In the genomic region with DNA sequence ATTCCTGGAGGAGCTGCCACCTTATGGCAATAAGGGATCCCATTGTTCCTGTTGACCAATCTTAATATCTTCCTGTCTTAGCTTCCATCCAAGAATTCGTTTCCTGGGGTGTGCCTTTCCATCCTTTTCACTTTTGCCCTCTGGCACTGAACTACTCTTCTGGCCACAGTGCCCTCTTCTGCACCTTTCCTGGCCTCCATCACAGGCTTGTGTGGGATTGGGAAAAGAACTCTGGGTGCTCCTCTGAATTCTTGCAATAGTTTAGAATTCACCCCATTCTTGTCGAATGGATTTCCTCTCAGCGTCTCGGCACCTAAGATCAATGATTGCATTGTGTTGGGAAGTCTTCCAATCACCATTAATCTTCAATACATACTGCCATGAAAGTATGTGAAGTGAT, we compare ENCODE assay signal across 10 mouse cellular contexts. TPM values are rescaled to one million over a fixed set of nuclear protein-coding genes. Genes with fewer than 3 reads are reported as not detected.
DNase-seq lines count a peak whose midpoint lies in the region; ATAC-seq and TF ChIP-seq lines count a peak whose summit lies in the region.
"Had no signal": no experiment of that assay in that cellular context is flagged by ENCODE, and none has a peak within 500 bp of the region (broad histone marks: within the 10 kb centered on the region; RNA-seq: fewer than 3 reads in every experiment).

No protein-coding gene starts in this region.

- 0 out of 2 replicates have a peak overlapping the region, but pooled peaks have one; percentile 60 for H3K9ac ChIP-seq in kidney, embryonic 14.5 days (ENCODE audit: low read depth, low read length)
- peak overlapping the region; percentile 80; the same call in 1 of the 2 replicates for H3K9ac ChIP-seq in embryonic facial prominence, embryonic 14.5 days (ENCODE audit: low read depth, low read length)
- H3K9ac ChIP-seq in intestine, embryonic 16.5 days (ENCODE audit: low read depth, low read length) = peak overlapping the region; percentile 90; the same call in 1 of the 2 replicates
- H3K9ac ChIP-seq in midbrain, postnatal 0 days (replicated peaks; ENCODE audit: low read length, poor library complexity, severe bottlenecking) = no peak overlapping the region

- H3K36me3 ChIP-seq in kidney, embryonic 14.5 days (ENCODE audit: control insufficient read depth, insufficient read depth, low read length) = no peaks in the 10 kb centered on the region
- H3K36me3 ChIP-seq in kidney, adult 2 months (ENCODE audit: control insufficient read depth, insufficient read depth, low read length) = no peaks in the 10 kb centered on the region
- H3K36me3 ChIP-seq in embryonic facial prominence, embryonic 14.5 days (ENCODE audit: control insufficient read depth, insufficient read depth, low read length) = no peaks in the 10 kb centered on the region
- H3K36me3 ChIP-seq in intestine, embryonic 16.5 days (ENCODE audit: control insufficient read depth, insufficient read depth, low read length) = no peaks in the 10 kb centered on the region
- no peaks in the 10 kb centered on the region for H3K36me3 ChIP-seq in midbrain, postnatal 0 days (ENCODE audit: insufficient read depth, low read length)

- TF ChIP-seq POLR2A in kidney, adult 2 months (IDR thresholded peaks at IDR 0.05; ENCODE audit: low read depth, low read length) = no peak

- ATAC-seq in kidney, embryonic 14.5 days (ENCODE audit: low FRiP score, low TSS enrichment) = no peak
- no peak for ATAC-seq in embryonic facial prominence, embryonic 14.5 days (ENCODE audit: low read depth)
- no peak for ATAC-seq in intestine, embryonic 16.5 days
- no peak for ATAC-seq in midbrain, postnatal 0 days (ENCODE audit: low FRiP score)

- peak overlapping the region; percentile 62; the same call in 1 of the 2 replicates for H3K4me3 ChIP-seq in kidney, embryonic 14.5 days (ENCODE audit: low read length)
- H3K4me3 ChIP-seq in kidney, adult 2 months (ENCODE audit: insufficient read depth, low read depth, low read length) = no peak overlapping the region
- peak overlapping the region; percentile 64 for H3K4me3 ChIP-seq in embryonic facial prominence, embryonic 14.5 days (ENCODE audit: low read depth, low read length)
- H3K4me3 ChIP-seq in intestine, embryonic 16.5 days (ENCODE audit: low read length) = peak overlapping the region; percentile 96
- H3K4me3 ChIP-seq in midbrain, postnatal 0 days (ENCODE audit: low read depth, low read length) = peak overlapping the region; percentile 87; the same call in 1 of the 2 replicates

- no peak for DNase-seq in kidney, adult 2 months
- no peak for DNase-seq in embryonic facial prominence, embryonic 14.5 days (ENCODE audit: low spot score)
- DNase-seq in midbrain, postnatal 0 days (ENCODE audit: low spot score) = no peak
- DNase-seq in adrenal gland, postnatal 10 days = no peak
- DNase-seq in adrenal gland, postnatal 25 days = no peak
- no peak for DNase-seq in urinary bladder, postnatal 4 days (ENCODE audit: low spot score in 2 of 2)

- TF ChIP-seq CTCF in kidney, adult 2 months (conservative IDR thresholded peaks at IDR 0.05; ENCODE audit: insufficient read depth, insufficient read length, low read depth, low read length) = no peak
- no peak for TF ChIP-seq CTCF in midbrain, postnatal 0 days (IDR thresholded peaks at IDR 0.05)

- H3K27me3 ChIP-seq in kidney, embryonic 14.5 days (ENCODE audit: control insufficient read depth, insufficient read depth, low read length) = no peaks in the 10 kb centered on the region
- H3K27me3 ChIP-seq in kidney, adult 2 months (replicated peaks; ENCODE audit: control insufficient read depth, insufficient read depth, low read length) = no peaks in the 10 kb centered on the region
- H3K27me3 ChIP-seq in embryonic facial prominence, embryonic 14.5 days (replicated peaks; ENCODE audit: control insufficient read depth, insufficient read depth, low read length) = no peaks in the 10 kb centered on the region
- H3K27me3 ChIP-seq in intestine, embryonic 16.5 days (replicated peaks; ENCODE audit: control insufficient read depth, insufficient read depth, low read length) = no peaks in the 10 kb centered on the region
- H3K27me3 ChIP-seq in midbrain, postnatal 0 days (ENCODE audit: insufficient read depth, low read length) = no peaks in the 10 kb centered on the region

- WGBS in kidney, embryonic 14.5 days = 32% methylated on average over 4 of the region's 4 CpGs
- 32% methylated on average over 4 of the region's 4 CpGs for WGBS in kidney, adult 2 months
- WGBS in embryonic facial prominence, embryonic 14.5 days = 25% methylated on average over 4 of the region's 4 CpGs
- WGBS in intestine, embryonic 16.5 days = 33% methylated on average over 4 of the region's 4 CpGs
- WGBS in midbrain, postnatal 0 days = 44% methylated on average over 4 of the region's 4 CpGs

- peak overlapping the region; percentile 60 for H3K4me2 ChIP-seq in kidney, embryonic 14.5 days (replicated peaks; ENCODE audit: low read depth, low read length)
- H3K4me2 ChIP-seq in embryonic facial prominence, embryonic 14.5 days (ENCODE audit: low read depth, low read length) = peak overlapping the region; percentile 74
- H3K4me2 ChIP-seq in intestine, embryonic 16.5 days (ENCODE audit: low read depth, low read length) = peak overlapping the region; percentile 82
- H3K4me2 ChIP-seq in midbrain, postnatal 0 days (ENCODE audit: low read depth, low read length, poor library complexity, severe bottlenecking) = peak overlapping the region; percentile 77

- no peaks in the 10 kb centered on the region for H3K9me3 ChIP-seq in kidney, embryonic 14.5 days (ENCODE audit: control insufficient read depth, low read length)
- H3K9me3 ChIP-seq in embryonic facial prominence, embryonic 14.5 days (ENCODE audit: control insufficient read depth, low read length) = no peaks in the 10 kb centered on the region
- no peaks in the 10 kb centered on the region for H3K9me3 ChIP-seq in intestine, embryonic 16.5 days (ENCODE audit: control insufficient read depth, low read length)
- H3K9me3 ChIP-seq in midbrain, postnatal 0 days (ENCODE audit: low read length) = no peaks in the 10 kb centered on the region

- H3K4me1 ChIP-seq in kidney, embryonic 14.5 days (ENCODE audit: control insufficient read depth, insufficient read depth, low read length) = peaks cover 14% of the 10 kb centered on the region
- H3K4me1 ChIP-seq in kidney, adult 2 months (ENCODE audit: control insufficient read depth, insufficient read depth, low read length) = peaks cover 3% of the 10 kb centered on the region; the same call in 1 of the 2 replicates
- peaks cover 18% of the 10 kb centered on the region for H3K4me1 ChIP-seq in embryonic facial prominence, embryonic 14.5 days (ENCODE audit: control insufficient read depth, insufficient read depth, low read length)
- H3K4me1 ChIP-seq in intestine, embryonic 16.5 days (ENCODE audit: control insufficient read depth, insufficient read depth, low read length) = peaks cover 11% of the 10 kb centered on the region
- peaks cover 3% of the 10 kb centered on the region; the same call in 1 of the 2 replicates for H3K4me1 ChIP-seq in midbrain, postnatal 0 days (ENCODE audit: insufficient read depth, low read length)

- H3K27ac ChIP-seq in kidney, embryonic 14.5 days (ENCODE audit: low read depth, low read length) = no peak overlapping the region
- H3K27ac ChIP-seq in kidney, adult 2 months (ENCODE audit: insufficient read depth, low read depth, low read length) = no peak overlapping the region
- H3K27ac ChIP-seq in embryonic facial prominence, embryonic 14.5 days (replicated peaks; ENCODE audit: low read depth, low read length) = peak overlapping the region; percentile 87; the same call in 1 of the 2 replicates
- peak overlapping the region; percentile 92; the same call in 1 of the 2 replicates for H3K27ac ChIP-seq in intestine, embryonic 16.5 days (ENCODE audit: low read length)
- H3K27ac ChIP-seq in midbrain, postnatal 0 days (ENCODE audit: low read depth, low read length) = no peak overlapping the region; the same call in 1 of the 2 replicates

RNA-seq across cellular contexts. Expression of a gene that starts 11.3 kb away (rescaled TPM):
- polyA plus RNA-seq in kidney, embryonic 14.5 days (2014; fragmentation: Nextera tagmentation; extraction: Ambion mirVana) = not detected in 2 replicates
- polyA plus RNA-seq in kidney, adult 2 months (2012; rRNA removed) = not detected in 2 replicates
- polyA plus RNA-seq in embryonic facial prominence, embryonic 14.5 days (2014; fragmentation: Nextera tagmentation; extraction: Ambion mirVana) = not detected in 2 replicates
- polyA plus RNA-seq in intestine, embryonic 16.5 days (2015; fragmentation: Nextera tagmentation; extraction: Ambion mirVana) = 0.17 TPM in 1 of 2 replicates, not detected in the other
- not detected in 2 replicates for total RNA-seq in midbrain, postnatal 0 days (2014; rRNA removed)
- 0.16 TPM in 1 of 2 replicates, not detected in the other for polyA plus RNA-seq in midbrain, postnatal 0 days (2015; fragmentation: Nextera tagmentation; extraction: Ambion mirVana)
- total RNA-seq in adrenal gland, postnatal 10 days (2021) = not detected
- total RNA-seq in adrenal gland, postnatal 25 days (2021) = not detected in 2 replicates
- total RNA-seq: layer of hippocampus, postnatal 36 days had no signal
- polyA plus RNA-seq: cortical plate, adult 2 months had no signal

RNA-seq across cellular contexts. Expression of a gene that starts 49.1 kb away (rescaled TPM):
- polyA plus RNA-seq in kidney, embryonic 14.5 days (2014; fragmentation: Nextera tagmentation; extraction: Ambion mirVana) = 11.9 and 18.1 TPM in 2 replicates
- polyA plus RNA-seq in kidney, adult 2 months (2012; rRNA removed) = 38.5 and 41.9 TPM in 2 replicates
- polyA plus RNA-seq in embryonic facial prominence, embryonic 14.5 days (2014; fragmentation: Nextera tagmentation; extraction: Ambion mirVana) = 17.4 and 20.5 TPM in 2 replicates
- 8.3 and 8.5 TPM in 2 replicates for polyA plus RNA-seq in intestine, embryonic 16.5 days (2015; fragmentation: Nextera tagmentation; extraction: Ambion mirVana)
- 123 and 139 TPM in 2 replicates for total RNA-seq in midbrain, postnatal 0 days (2014; rRNA removed)
- polyA plus RNA-seq in midbrain, postnatal 0 days (2015; fragmentation: Nextera tagmentation; extraction: Ambion mirVana) = 17.2 and 19.3 TPM in 2 replicates
- 10 to 100 TPM; 67.7 to 78.5 TPM for total RNA-seq in adrenal gland, postnatal 10 days (2021)
- 264 and 316 TPM in 2 replicates for total RNA-seq in adrenal gland, postnatal 25 days (2021)

RNA-seq across cellular contexts. Expression of a gene that starts 49.2 kb away (rescaled TPM):
- polyA plus RNA-seq in kidney, embryonic 14.5 days (2014; fragmentation: Nextera tagmentation; extraction: Ambion mirVana) = 31.1 and 35.7 TPM in 2 replicates
- polyA plus RNA-seq in kidney, adult 2 months (2012; rRNA removed) = 5.2 and 5.6 TPM in 2 replicates
- polyA plus RNA-seq in embryonic facial prominence, embryonic 14.5 days (2014; fragmentation: Nextera tagmentation; extraction: Ambion mirVana) = 29.4 and 33.9 TPM in 2 replicates
- polyA plus RNA-seq in intestine, embryonic 16.5 days (2015; fragmentation: Nextera tagmentation; extraction: Ambion mirVana) = 20.9 and 23.2 TPM in 2 replicates
- 20.3 and 21.4 TPM in 2 replicates for total RNA-seq in midbrain, postnatal 0 days (2014; rRNA removed)
- polyA plus RNA-seq in midbrain, postnatal 0 days (2015; fragmentation: Nextera tagmentation; extraction: Ambion mirVana) = 25.8 and 25.9 TPM in 2 replicates
- 10 to 100 TPM; 12.3 to 15.1 TPM for total RNA-seq in adrenal gland, postnatal 10 days (2021)
- 17.2 and 25.6 TPM in 2 replicates for total RNA-seq in adrenal gland, postnatal 25 days (2021)

Comparison
In these comparisons a context has a peak if more than half of its experiments do, and no peak if none do; other contexts are left out.
1. H3K27ac ChIP-seq: peak in embryonic facial prominence, embryonic 14.5 days (single experiment) and intestine, embryonic 16.5 days (single experiment); none in kidney, embryonic 14.5 days (single experiment), kidney, adult 2 months (single experiment) and midbrain, postnatal 0 days (single experiment).
2. Peak in every context shown above with its lines, with median percentiles within 50 percentile points of each other: H3K4me2 ChIP-seq.